18 mouse cellular contexts compared by ENCODE assay signal in the genomic region with DNA sequence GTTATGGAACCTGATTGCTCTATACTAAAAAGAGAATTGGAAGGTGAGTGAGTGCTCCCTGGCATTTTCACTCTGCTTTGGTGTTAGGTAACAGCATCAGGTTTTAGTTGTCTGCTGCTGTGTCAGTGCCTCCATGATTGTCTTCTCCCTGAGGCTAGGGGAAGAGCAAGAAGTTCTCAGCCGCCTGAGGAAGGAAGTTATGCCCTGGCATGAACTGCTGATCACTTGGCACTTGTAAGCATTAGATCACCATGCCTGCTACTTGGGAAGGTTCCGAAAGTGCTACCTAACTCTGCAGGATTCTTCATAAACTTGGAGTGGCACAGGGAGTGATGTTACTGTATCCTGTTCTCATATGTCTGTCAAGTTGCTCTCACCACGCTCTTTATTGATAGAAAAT. TPM values are rescaled to one million over a fixed set of nuclear protein-coding genes. Genes with fewer than 3 reads are reported as not detected.
A peak's percentile ranks its signal among the peaks of the same experiment; 100 is the strongest.
DNase-seq lines count a peak whose midpoint lies in the region; ATAC-seq lines count a peak whose summit lies in the region.
"Had no signal": no experiment of that assay in that cellular context is flagged by ENCODE, and none has a peak within 500 bp of the region (broad histone marks: within the 10 kb centered on the region; RNA-seq: fewer than 3 reads in every experiment).

No protein-coding gene starts in this region.

- no peaks in the 10 kb centered on the region for H3K9me3 ChIP-seq in limb, embryonic 12.5 days
- H3K9me3 ChIP-seq: embryonic facial prominence, embryonic 13.5 days; forebrain, embryonic 13.5 days; heart, embryonic 13.5 days; hindbrain, embryonic 15.5 days had no signal

- 68% methylated on average over 3 of the region's 3 CpGs for WGBS in limb, embryonic 12.5 days

- no peaks in the 10 kb centered on the region for H3K36me3 ChIP-seq in limb, embryonic 12.5 days
- H3K36me3 ChIP-seq: embryonic facial prominence, embryonic 13.5 days; heart, embryonic 13.5 days; hindbrain, embryonic 15.5 days had no signal

- 0 out of 2 replicates have a peak overlapping the region, but pooled peaks have one; percentile 8 for H3K27ac ChIP-seq in limb, embryonic 12.5 days
- H3K27ac ChIP-seq: embryonic facial prominence, embryonic 13.5 days; forebrain, embryonic 13.5 days; heart, embryonic 13.5 days; hindbrain, embryonic 15.5 days had no signal

- no peaks in the 10 kb centered on the region for H3K27me3 ChIP-seq in limb, embryonic 12.5 days
- H3K27me3 ChIP-seq: embryonic facial prominence, embryonic 13.5 days; forebrain, embryonic 13.5 days; heart, embryonic 13.5 days; hindbrain, embryonic 15.5 days had no signal

- no peak overlapping the region for H3K9ac ChIP-seq in limb, embryonic 12.5 days (replicated peaks)
- H3K9ac ChIP-seq: embryonic facial prominence, embryonic 13.5 days; forebrain, embryonic 13.5 days; forebrain, postnatal 0 days; heart, embryonic 13.5 days; hindbrain, embryonic 15.5 days had no signal

- DNase-seq in lung, adult 18-20 months, result peak; percentile 33
- DNase-seq in lung, postnatal 10 days, result no peak
- DNase-seq in adipocyte (ENCODE audit: low spot score), result peak; percentile 56
- peak; percentile 18 for DNase-seq in brain, adult 2 months (ENCODE audit: low read depth, low spot score)
- no peak for DNase-seq in right cerebral cortex, adult 18-20 months
- DNase-seq: adrenal gland, postnatal 10 days; cerebellum, adult 11 months; cerebellum, adult 8-10 months; cerebellum, postnatal 14 days; embryo, embryonic 11 days; forebrain, postnatal 0 days; gastrocnemius, postnatal 14 days; heart, postnatal 36 days had no signal

- no peak overlapping the region for H3K4me2 ChIP-seq in limb, embryonic 12.5 days
- H3K4me2 ChIP-seq: embryonic facial prominence, embryonic 13.5 days; forebrain, embryonic 13.5 days; heart, embryonic 13.5 days; hindbrain, embryonic 15.5 days had no signal

- no peak overlapping the region for H3K4me3 ChIP-seq in limb, embryonic 12.5 days (replicated peaks)
- H3K4me3 ChIP-seq: embryonic facial prominence, embryonic 13.5 days; forebrain, embryonic 13.5 days; heart, embryonic 13.5 days; hindbrain, embryonic 15.5 days had no signal

- no peak for ATAC-seq in limb, embryonic 12.5 days (ENCODE audit: insufficient number of reproducible peaks, insufficient read depth, low FRiP score, low TSS enrichment, low read depth)
- ATAC-seq: forebrain, embryonic 13.5 days; forebrain, postnatal 0 days had no signal

- H3K4me1 ChIP-seq in limb, embryonic 12.5 days (replicated peaks), result peaks cover 69% of the 10 kb centered on the region

RNA-seq across cellular contexts. Expression of a gene that starts 25.8 kb away (rescaled TPM):
- 33.1 and 35.7 TPM in 2 replicates for polyA plus RNA-seq in limb, embryonic 12.5 days (2016; fragmentation: Nextera tagmentation; extraction: Ambion mirVana)

Comparison
In these comparisons a context has a peak if more than half of its experiments do, and no peak if none do; other contexts are left out.
1. DNase-seq: peak in lung, adult 18-20 months (2 of 2), adipocyte (single experiment) and brain, adult 2 months (single experiment); none in lung, postnatal 10 days (single experiment) and right cerebral cortex, adult 18-20 months (single experiment).